Mouse (Mus musculus): ENCODE measurements around the gene Cldn8.

The Cldn8 gene

DNA sequence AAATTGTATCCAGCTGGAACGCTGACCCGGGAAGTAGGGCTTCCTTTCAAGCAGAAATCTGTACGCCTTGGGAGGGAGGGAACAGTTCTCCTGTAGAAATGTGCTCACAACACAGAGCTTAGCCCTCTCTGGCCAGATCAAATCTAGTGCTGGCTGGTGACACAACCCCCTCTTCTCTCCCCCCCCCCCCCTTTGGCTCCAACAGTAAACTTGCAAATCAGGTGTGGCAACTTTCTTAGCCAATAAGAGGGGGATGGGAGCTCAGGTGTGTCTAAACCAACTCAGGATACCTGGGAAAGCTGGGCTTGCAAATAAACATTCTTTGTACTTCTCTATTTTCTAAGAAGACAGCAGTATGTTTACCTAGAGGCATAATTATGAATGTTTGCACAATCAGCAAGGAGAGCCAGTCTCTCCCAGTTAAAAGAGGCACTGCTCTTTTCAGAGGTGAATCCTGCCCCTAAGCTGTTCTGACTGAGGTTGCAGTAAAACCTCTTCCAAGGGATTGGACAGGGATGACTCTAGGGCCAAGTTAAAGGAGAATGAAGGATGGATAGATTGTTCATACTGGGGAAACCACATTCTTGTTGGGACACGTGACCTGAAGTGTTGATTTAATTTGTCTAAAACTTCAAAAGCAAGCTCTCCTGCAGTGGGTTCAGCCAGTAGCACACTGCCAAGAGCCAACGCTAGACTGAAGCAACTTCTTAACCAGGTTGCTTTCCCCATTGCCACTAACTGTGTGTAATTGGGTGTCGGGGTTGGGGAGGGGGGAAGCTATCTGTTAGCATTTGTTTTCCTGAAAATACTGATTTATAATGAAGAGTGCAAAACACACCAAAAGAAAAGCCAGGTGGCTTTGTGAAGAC, at the start of gene Cldn8:
Gene Cldn8, minus strand, starts transcription at position 139 of the 869 bp plus-strand sequence.
- DNase-seq (ENCODE audit: low read depth): no peak

DNA sequence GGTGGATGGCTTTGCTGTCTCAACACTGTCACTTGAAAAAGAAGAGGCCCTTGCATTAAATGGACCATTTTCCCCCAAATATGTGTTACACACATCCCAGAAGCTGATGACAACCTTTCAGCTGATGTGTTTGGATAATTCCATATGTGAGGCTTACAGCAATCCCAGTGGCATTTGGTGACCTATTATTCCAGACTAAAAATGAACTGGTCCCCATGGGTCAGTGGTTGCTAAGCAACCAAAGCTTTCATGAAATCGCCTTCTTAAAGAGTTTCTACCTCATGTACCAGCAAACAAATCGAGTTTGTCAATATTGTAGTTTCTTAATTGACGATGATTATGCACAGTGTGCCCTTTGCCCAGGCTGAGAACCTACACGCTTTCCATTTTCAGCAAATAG, 49.7 kb upstream of the Cldn8 start:
- no peak for DNase-seq (ENCODE audit: low read depth)

DNA sequence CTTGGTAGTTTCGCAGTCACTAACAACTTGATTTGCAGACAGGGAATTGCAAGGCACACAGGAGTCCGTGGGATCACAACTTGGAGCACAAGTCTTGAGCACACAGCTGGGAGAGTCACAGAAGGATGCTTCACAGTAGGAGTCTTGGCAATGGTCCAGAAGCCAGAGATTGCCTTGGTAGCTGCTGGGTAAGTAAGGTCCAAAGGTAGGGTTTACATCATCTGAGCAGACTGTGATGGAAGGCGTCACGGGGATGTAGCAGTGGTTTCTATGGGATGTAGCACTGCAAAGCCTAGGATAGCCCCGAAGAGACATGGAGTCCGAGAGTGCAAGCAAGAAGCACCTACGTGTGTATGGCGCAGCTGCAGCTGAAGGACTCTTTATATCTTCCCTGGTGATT, 48.9 kb upstream of the Cldn8 start, which contains the start of gene Krtap24-1:
Gene Krtap24-1, minus strand, starts transcription at position 358 of the 400 bp plus-strand sequence.
- no peak for DNase-seq (ENCODE audit: low read depth)

- no peak for DNase-seq (ENCODE audit: low read depth)
Observed at GRCm38 (mm10) chr16:88604570-88604969, 41.6 kb upstream of the Cldn8 start.

DNA sequence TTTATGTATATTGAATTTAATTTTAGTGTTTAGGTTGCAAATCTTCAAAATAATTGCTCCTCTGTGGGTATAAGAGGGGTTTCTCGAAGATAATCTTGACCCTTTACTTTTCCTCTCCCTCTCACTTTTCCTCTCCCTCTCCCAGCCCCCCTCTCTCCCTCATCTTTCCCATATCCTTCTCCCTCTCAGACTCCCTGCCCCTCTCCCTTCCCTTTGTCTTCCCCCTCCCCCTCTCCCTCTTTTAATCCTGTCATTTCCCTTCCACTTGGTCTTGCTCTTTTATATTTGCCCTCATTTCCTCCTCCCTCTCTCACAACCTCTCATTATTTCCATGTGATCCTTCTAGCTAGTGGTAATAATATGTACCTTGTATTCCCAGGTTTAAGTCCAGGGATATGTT, 39.5 kb upstream of the Cldn8 start:
- DNase-seq (ENCODE audit: low read depth): no peak

DNA sequence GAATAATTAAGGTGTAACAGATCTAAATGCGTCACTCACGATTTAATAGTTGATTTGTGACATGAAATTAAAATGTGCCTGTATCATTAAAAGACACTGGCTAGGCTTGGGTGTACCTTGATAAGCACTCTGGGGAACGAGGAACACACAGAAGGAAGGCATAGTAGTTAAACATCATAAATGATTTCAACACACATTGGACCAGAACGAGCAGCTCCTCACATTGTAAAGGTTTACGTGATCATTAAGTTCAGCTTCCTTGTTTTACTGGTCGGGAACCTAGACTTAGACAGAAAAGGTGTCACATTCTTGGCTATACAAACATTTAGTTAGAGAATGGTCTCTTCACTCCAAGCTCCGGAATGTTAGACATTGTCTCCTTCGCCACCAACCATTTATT, 37.3 kb upstream of the Cldn8 start:
- DNase-seq (ENCODE audit: low read depth): no peak

DNA sequence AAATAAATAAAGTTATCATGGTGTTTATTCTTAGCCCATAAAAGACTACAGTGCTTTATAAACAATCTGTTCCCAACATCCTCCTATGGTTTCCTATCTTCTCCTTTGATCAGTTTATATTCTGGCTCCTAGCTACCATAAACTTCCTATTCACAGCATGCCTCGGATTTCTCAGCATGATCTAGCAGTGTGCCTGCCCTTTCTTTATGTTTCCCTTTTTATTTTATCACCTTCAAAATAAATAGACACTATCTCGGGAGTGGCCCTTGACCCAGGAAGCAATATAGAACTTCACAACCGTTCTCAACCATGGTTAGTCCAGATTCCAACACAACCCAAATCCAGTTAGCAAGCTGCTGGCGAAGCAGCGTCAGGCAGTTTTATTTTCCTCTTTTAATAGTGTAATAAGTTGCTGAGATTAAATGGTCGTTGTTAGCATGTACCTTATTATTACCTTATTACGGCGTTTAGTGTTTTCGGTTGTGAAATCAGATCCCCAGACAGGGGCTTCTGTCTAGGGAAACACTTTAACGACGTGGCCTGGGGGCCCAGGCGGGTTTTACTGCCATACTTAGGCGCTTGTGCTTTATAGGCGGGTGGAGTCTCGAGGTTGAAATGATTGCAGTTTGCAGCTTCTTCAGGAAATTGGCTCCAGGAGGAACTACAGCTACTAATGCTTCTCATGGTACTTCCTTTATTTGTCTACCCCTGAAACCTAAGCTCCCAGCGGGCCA, 36.7 kb upstream of the Cldn8 start:
- DNase-seq (ENCODE audit: low read depth): no peak

DNA sequence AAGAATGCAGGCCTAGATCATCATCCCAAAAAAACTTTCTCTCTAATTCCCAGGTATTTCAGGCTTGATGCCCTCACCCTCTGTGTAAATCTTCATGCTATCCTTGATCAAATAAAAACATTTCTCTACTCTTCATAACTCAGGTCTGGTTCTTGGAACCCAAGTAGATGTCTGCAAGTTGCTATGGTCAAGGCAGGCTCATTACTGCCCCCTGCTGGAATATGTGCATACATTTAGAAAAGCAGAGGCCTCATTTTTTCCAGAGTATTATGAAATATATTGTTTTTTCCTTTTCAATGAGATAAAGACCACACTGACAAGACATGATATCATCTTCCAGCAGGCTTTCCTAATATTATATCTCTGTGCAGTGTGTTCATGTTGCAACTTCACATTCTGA, 29.8 kb upstream of the Cldn8 start:
- DNase-seq (ENCODE audit: low read depth): no peak

DNA sequence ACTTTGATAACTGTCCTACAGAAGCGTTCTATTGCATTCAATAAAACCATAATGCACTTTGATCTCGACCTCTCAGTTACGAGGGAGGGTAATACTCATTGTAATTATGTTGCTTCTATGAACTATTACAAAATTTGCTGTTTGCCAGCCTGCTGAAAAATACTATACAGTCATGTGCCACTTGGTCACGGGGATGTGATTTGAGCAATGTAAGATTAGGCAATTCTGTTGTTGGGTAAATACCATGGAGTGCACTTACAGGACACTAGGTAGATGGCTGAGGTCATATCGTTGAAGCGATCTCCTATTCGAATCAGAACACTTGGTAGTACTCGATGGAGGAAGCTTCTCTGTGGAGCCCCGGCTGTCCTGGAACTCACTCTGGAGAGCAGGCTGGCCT, 20.4 kb upstream of the Cldn8 start:
- DNase-seq (ENCODE audit: low read depth): no peak

DNA sequence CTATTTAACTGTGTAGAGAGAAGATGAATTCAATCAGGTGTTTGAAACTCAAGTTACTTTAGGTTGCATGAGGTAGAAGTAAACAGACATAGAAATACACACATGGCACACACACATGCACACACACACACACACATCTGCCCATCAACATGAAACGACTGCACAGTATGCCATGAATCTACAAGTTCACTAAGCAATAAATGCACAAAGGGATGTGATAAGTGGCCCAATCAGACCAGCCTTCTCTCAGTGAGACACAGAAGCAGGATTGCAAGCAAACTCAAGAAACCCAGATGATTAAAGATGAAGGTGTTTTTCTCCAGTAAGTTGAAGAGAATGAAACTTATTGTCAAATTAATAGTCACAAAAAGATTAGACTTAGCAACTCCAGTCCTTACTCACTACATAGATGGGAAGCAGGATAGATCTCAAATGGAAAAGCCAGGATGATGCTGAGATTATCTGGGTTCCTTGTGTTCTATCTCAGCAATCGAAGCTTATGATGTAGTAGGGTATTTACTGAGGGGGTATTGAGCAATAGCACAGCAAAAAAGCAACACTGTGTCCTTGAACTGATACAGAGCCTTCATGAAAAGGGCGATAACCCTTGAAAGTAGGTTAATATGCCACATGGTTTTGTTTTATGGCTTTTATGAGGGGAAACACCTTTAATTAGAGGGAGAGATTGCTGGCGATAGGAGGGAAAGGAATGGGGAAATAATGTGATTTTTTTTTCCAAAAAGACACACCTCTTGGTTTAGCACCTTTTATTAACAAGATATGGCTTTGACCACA, 13.1 kb upstream of the Cldn8 start:
- no peak for DNase-seq (ENCODE audit: low read depth)

GRCm38 (mm10) chr16:88572904-88573404, 10.0 kb upstream of the Cldn8 start:
- DNase-seq (ENCODE audit: low read depth): no peak

DNA sequence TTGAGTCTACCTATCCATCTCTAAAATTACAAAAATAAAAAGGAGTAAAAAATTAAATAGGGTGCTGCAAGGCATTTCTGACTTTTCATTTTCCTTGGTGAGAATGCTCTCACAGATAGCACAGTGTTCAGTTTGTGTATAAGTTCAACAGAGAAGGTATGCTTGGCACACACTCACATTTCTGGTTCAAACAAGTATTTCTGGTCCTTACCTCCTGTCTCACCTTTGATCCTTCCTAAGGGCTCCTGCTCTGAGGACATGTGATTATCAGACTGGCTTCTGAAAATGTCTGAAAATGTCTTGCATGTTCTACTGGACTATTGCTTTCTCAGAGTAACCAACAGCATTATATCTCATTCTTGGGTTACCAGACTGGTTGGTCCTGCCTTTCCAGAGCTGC, 7.2 kb upstream of the Cldn8 start:
- no peak for DNase-seq (ENCODE audit: low read depth)

- no peak for DNase-seq (ENCODE audit: low read depth)
Observed at GRCm38 (mm10) chr16:88569732-88570131, 6.7 kb upstream of the Cldn8 start.

- DNase-seq (ENCODE audit: low read depth): no peak
Observed at GRCm38 (mm10) chr16:88569096-88569495, 6.1 kb upstream of the Cldn8 start.

GRCm38 (mm10) chr16:88561617-88562164, 1.3 kb downstream of the Cldn8 start:
- no peak for DNase-seq (ENCODE audit: low read depth)

- no peak for DNase-seq (ENCODE audit: low read depth)
Observed at GRCm38 (mm10) chr16:88542488-88542887, 20.5 kb downstream of the Cldn8 start.

DNA sequence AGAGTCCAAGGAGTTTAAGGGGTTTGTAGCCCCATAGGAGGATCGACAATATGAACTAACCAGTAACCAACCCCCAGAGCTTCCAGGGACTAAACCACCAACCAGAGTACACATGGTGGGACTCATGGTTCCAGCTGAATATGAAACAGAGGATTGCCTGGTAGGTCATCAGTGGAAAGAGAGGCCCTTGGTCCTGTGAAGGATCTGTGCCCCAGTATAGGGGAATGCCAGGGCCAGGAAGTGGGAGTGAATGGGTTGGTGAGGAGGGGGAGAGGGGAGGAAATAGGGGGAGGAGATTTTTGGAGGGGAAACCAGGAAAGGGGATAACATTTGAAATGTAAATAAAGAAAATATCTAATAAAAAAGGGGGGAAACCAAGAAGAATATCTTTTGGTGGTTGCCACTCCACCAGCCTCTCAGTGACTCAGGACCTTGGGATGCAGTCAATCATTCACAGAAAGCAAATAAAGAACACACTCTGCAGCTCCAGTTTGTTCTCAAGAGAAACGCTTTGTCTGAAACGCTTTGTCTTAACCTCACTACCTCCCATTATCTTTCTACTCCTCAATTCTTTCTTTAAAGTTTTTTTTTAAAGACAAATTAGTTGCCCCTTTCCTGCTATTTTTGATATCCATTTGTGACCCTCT, 23.0 kb downstream of the Cldn8 start:
- DNase-seq (ENCODE audit: low read depth): no peak

DNA sequence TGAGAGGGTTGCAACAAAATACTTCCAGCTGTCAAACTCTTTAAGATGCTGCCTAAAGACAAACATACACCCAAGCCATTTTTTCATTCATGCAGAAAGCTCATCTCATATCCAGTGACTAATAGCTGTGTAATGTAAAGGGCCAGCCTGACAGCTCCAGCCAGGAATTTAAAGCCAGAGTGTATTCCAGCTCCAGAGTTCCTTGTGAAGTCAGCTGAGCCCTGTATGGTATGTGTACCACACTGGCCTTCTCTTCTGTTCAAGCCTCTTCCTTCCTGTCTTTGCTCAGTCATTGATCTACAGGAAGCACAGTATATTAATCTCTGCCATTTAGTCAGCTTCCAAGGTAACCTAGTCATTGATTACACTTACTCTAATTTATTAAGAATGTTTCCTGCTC, 51.6 kb downstream of the Cldn8 start:
- DNase-seq (ENCODE audit: low read depth): no peak

Measured in naive thymus-derived CD4-positive, alpha-beta T cell, adult 2 months (primary cell).